17 mouse cellular contexts compared by ENCODE assay signal in genomic region chr8:119530937-119531336, GRCm38 (mm10). TPM values are rescaled to one million over a fixed set of nuclear protein-coding genes. Genes with fewer than 3 reads are reported as not detected.
"Had no signal": no experiment of that assay in that cellular context is flagged by ENCODE, and none has a peak within 500 bp of the region (broad histone marks: within the 10 kb centered on the region; RNA-seq: fewer than 3 reads in every experiment).

No protein-coding gene starts in this region.

- ATAC-seq: lung, postnatal 0 days; midbrain, embryonic 13.5 days had no signal

- H3K4me3 ChIP-seq: kidney, embryonic 15.5 days; layer of hippocampus, adult 2 months; left cerebral cortex, adult 2 months; limb, embryonic 10.5 days; liver, embryonic 15.5 days; midbrain, embryonic 13.5 days had no signal

- H3K27ac ChIP-seq: kidney, embryonic 15.5 days; layer of hippocampus, adult 2 months; left cerebral cortex, adult 2 months; limb, embryonic 10.5 days; liver, embryonic 15.5 days; midbrain, embryonic 13.5 days had no signal

- H3K9me3 ChIP-seq: kidney, embryonic 15.5 days; limb, embryonic 10.5 days; liver, embryonic 15.5 days; midbrain, embryonic 13.5 days had no signal

- H3K9ac ChIP-seq: kidney, embryonic 15.5 days; liver, embryonic 15.5 days; midbrain, embryonic 13.5 days had no signal

- H3K4me2 ChIP-seq: kidney, embryonic 15.5 days; liver, embryonic 11.5 days; liver, embryonic 15.5 days; midbrain, embryonic 13.5 days had no signal

- H3K27me3 ChIP-seq: kidney, embryonic 15.5 days; liver, embryonic 15.5 days; midbrain, embryonic 13.5 days had no signal

- DNase-seq: kidney, adult 2 months; kidney, postnatal 25 days; lung, adult 2 months; lung, postnatal 36 days; right cerebral cortex, postnatal 14 days; thymus, postnatal 4 days had no signal

- H3K4me1 ChIP-seq: kidney, embryonic 15.5 days; limb, embryonic 10.5 days; liver, embryonic 15.5 days had no signal

RNA-seq across cellular contexts. Expression of gene Slc38a8, which starts 29.4 kb away (rescaled TPM):
- total RNA-seq: megakaryocyte progenitor cell, adult 5-6 weeks had no signal
- polyA plus RNA-seq: kidney, adult 2 months; kidney, embryonic 15.5 days; liver, embryonic 11.5 days; liver, embryonic 15.5 days; lung, postnatal 0 days; midbrain, embryonic 13.5 days; neural tube, embryonic 14.5 days; stomach, embryonic 16.5 days had no signal
